Mouse (Mus musculus) neural tube, embryonic 15.5 days (tissue): Measurements from ENCODE around the gene Psmb8. TPM values are rescaled to one million over a fixed set of nuclear protein-coding genes. Genes with fewer than 3 reads are reported as not detected.

ENCODE experiments used
- ATAC-seq: fragments of 200-750 bp; cut with Nextera tagmentation; 2 replicates; pipeline ENCODE4 v1.8.0; 2017; ENCODE audit warnings: mild to moderate bottlenecking, moderate TSS enrichment, moderate library complexity; ENCODE audit not compliant: low FRiP score
- H3K27ac ChIP-seq: fragments of 300-500 bp; sonication (generic); replicated peaks from 2 replicates; pipeline ENCODE4 v1.5.1; 2015; ENCODE audit warnings: mild to moderate bottlenecking, inconsistent platforms
- H3K27me3 ChIP-seq: fragments of 300-500 bp; sonication (generic); replicated peaks from 2 replicates; pipeline ENCODE4 v1.6.1; 2015; ENCODE audit warnings: inconsistent platforms
- H3K36me3 ChIP-seq: fragments of 300-500 bp; sonication (generic); 2 replicates; pipeline ENCODE4 v1.6.1; 2015; ENCODE audit warnings: inconsistent platforms
- H3K4me1 ChIP-seq: fragments of 300-500 bp; sonication (generic); 2 replicates; pipeline ENCODE4 v1.6.1; 2015; ENCODE audit warnings: inconsistent platforms
- H3K4me2 ChIP-seq: fragments of 300-500 bp; sonication (generic); 2 replicates; pipeline ENCODE4 v1.6.1; 2015; ENCODE audit warnings: inconsistent platforms, mild to moderate bottlenecking, moderate library complexity
- H3K4me3 ChIP-seq: fragments of 300-500 bp; sonication (generic); replicated peaks from 2 replicates; pipeline ENCODE4 v1.5.1; 2015; ENCODE audit warnings: mild to moderate bottlenecking, inconsistent platforms
- H3K9ac ChIP-seq: fragments of 300-500 bp; sonication (generic); replicated peaks from 2 replicates; pipeline ENCODE4 v1.6.1; 2015; ENCODE audit warnings: mild to moderate bottlenecking, inconsistent platforms
- H3K9me3 ChIP-seq: fragments of 300-500 bp; sonication (generic); replicated peaks from 2 replicates; pipeline ENCODE4 v1.6.1; 2016; ENCODE audit warnings: inconsistent platforms
- WGBS: fragments of 180-500 bp; shearing (Covaris S2); methylation state at CpG from one replicate; pipeline ENCODE4 v1.1.7; 2015; ENCODE audit warnings: mixed read lengths; 5-methylcytosine and 5-hydroxymethylcytosine counted together
- polyA plus RNA-seq: library from polyadenylated mRNA; unstranded; fragments of >200 nt; fragmentation: Nextera tagmentation; extraction: Ambion mirVana; gene quantifications from 2 replicates; pipeline ENCODE4 v1.2.1, GENCODE M21; 2015

Gene Psmb8
- 3.8 and 80.4 TPM in 2 replicates for polyA plus RNA-seq

DNA sequence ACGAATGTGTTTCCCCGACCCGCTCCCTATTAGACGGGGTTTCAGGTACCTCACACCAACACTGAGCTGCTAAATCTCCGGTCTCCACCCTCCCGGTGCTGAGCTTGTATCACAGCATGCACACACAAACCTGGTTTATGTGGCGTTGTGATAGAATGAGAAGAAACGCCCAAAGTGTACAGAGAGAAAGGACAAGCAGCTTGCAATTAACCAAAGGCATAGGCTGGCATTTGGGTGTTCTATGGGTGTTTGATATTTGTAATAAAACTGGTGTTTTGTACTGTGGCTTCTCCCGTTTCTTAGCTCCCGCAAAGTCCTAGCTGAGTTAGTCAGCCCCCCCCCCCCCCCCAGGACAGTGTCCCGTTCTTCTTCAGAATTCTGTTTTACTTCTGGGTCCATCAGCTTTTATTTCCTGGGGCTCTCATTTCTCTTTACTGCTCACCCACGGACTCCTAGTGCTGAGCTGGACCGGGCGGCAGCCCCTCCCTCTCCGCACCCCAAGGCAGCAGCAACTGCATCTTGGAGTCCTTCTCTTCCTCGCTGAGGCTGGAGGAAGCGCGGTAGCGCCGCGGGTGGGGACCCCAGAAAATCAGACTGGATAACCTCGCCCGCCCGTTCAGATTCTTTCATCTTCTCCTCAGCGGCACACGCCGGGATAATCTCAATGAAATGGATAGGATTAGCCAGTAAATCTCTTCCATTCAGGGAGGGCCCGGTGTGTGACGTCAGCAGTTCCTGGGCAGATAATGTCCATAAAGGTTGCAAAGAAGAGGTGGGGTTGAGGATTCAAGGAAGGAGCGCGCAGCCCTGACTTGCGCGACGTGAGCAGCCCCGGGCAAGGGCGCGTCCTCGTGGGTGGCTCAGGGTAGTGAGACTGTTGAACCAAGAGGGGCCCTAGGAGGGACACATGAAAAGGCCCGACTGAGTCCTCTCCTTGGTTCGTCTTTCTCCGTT is at the start of gene Psmb8:
Gene Psmb8, plus strand, starts transcription at position 781 of the 954 bp plus-strand sequence.
- Histone ChIP-seq H3K4me1 (peaks cover 18% of the 10 kb centered on the region), H3K27me3 (peaks cover 86% of the 10 kb centered on the region), H3K4me2 (peak within 1 kb of the TSS; percentile 85), H3K4me3 (peak within 1 kb of the TSS; percentile 43), H3K9ac (peak within 1 kb of the TSS; percentile 52), H3K9me3 (no peaks in the 10 kb centered on the region), H3K36me3 (no peaks in the 10 kb centered on the region), H3K27ac (no peak within 1 kb of the TSS)
- WGBS, result 4% methylated on average over 41 of the region's 41 CpGs
- peak; percentile 89 for ATAC-seq

DNA sequence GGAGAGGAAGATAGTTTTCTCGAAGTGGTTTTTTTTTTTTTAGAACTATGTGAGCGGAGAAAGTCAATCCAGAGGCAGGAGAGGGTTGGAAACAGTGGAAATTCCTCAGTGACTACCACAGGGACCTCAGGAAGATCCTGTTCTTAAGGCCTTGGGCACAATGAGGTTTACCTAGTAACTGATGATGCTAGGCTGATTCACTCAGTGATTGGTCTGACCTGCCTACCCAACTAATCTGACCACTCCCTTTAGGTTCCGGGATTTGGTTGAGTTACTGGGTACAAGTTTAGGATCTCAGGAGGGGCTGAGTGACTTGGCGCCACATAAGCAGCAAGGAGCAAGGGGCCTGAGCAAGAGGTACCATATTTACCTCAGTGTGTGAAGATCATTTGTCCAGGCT is 44.6 kb upstream of the Psmb8 start, which contains the start of gene H2-DMb1:
Gene H2-DMb1, plus strand, starts transcription at position 150 of the 400 bp plus-strand sequence.
- H3K4me1 ChIP-seq, result no peaks in the 10 kb centered on the region
- H3K27ac ChIP-seq, result no peak within 1 kb of the TSS
- 73% methylated on average over 4 of the region's 4 CpGs for WGBS
- no peak within 1 kb of the TSS for H3K4me3 ChIP-seq
- no peaks in the 10 kb centered on the region for H3K36me3 ChIP-seq
- H3K9me3 ChIP-seq, result no peaks in the 10 kb centered on the region
- no peak for ATAC-seq
- H3K4me2 ChIP-seq, result no peak within 1 kb of the TSS
- H3K27me3 ChIP-seq, result no peaks in the 10 kb centered on the region
- no peak within 1 kb of the TSS for H3K9ac ChIP-seq

DNA sequence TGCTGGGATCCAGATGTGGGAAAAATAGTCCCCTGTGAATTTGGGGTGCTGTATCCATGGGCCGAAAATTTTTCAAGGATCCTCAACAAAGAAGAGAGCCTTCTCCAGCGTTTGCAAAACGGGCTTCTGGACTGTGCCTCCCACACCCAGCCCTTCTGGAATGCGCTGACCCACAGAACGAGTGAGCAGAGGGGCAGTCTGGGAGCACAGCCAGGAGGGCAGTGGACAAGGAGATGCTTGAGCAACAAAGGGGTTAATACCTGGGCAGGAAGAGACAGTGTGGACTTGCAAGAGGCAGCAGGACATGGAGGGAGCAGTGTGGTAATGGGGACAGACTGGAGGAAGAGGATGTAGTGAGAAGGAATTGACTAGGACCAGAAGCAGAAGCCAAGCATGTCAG is 42.0 kb upstream of the Psmb8 start:
- Histone ChIP-seq H3K36me3 (no peaks in the 10 kb centered on the region), H3K4me2 (no peak overlapping the region), H3K4me1 (no peaks in the 10 kb centered on the region), H3K27ac (no peak overlapping the region), H3K27me3 (no peaks in the 10 kb centered on the region), H3K9me3 (no peaks in the 10 kb centered on the region; the same call in 1 of the 2 replicates), H3K4me3 (no peak overlapping the region), H3K9ac (no peak overlapping the region)
- WGBS, result 61% methylated on average over 5 of the region's 5 CpGs
- no peak for ATAC-seq

DNA sequence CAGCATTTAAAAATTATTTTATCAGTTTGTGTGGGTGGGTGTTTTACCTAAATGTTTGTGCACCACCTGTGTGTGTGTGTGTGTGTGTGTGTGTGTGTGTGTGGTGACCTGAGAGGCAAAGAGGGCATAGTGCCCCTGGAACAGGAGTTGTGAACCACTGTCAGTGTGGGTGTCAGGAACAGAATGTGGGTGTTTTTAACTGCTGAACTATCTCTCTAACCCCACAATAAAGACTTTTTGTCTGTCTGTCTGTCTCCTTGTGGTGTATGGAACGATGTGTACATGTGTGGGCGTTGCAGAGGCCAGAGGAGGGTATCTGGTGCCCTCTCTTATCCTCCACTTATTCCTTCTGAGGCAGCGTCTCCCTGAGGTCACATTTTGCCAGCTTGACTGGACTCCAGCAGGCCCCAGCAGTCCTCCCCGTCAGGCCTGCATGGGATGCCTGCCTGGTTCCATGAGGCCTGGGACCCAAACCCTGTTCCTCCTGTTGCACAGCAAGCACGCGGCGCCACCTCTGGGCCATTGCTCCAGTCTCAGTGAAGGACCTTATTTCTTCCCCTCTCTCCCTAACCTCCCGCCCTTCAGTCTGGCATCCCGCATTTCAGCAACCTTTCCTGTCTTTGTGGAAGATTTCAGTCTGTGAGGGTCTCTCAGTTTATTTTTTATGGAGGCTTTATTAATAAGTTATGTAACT is 33.2 kb upstream of the Psmb8 start:
- H3K4me3 ChIP-seq, result no peak overlapping the region
- no peak overlapping the region for H3K9ac ChIP-seq
- H3K4me1 ChIP-seq, result no peaks in the 10 kb centered on the region
- H3K27ac ChIP-seq, result no peak overlapping the region
- no peaks in the 10 kb centered on the region; the same call in 1 of the 2 replicates for H3K9me3 ChIP-seq
- no peaks in the 10 kb centered on the region for H3K36me3 ChIP-seq
- WGBS, result 50% methylated on average over 9 of the region's 9 CpGs
- no peak for ATAC-seq
- H3K4me2 ChIP-seq, result no peak overlapping the region
- no peaks in the 10 kb centered on the region for H3K27me3 ChIP-seq

DNA sequence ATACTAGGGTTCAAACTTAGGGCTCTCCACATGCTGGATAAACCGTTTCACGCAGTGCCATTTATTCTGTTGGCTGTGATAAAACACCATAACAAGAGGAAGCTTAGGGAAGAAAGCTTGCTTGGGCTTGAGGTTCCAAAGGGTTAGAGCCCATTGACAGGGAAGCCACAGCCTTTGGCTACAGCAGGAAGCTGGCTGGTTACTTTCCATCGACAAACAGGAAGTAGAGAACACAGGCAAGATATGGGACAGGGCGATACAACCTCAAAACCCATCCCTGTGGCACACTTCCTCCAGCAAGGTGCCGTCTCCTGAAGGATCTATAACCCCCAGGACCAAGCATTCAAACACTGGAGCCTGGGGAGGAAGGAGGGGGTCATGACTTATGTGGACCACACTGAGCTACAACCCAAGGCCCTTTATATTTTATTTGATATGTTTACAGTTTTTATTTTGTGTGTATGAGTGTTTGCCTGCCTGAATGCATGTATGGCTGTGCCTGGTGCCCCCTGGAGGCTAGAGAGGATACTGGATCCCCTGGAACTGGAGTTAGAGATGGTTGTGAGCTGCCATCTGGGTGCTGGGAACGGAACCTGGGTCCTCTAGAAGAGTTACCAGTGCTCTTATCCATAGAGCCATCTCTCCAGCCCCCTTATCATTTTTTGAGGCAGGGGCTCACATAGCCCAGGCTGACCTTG is 32.3 kb upstream of the Psmb8 start:
- no peak overlapping the region for H3K4me2 ChIP-seq
- H3K4me1 ChIP-seq, result no peaks in the 10 kb centered on the region
- no peak overlapping the region for H3K27ac ChIP-seq
- no peak for ATAC-seq
- no peaks in the 10 kb centered on the region for H3K27me3 ChIP-seq
- no peaks in the 10 kb centered on the region; the same call in 1 of the 2 replicates for H3K9me3 ChIP-seq
- H3K36me3 ChIP-seq, result no peaks in the 10 kb centered on the region
- no peak overlapping the region for H3K9ac ChIP-seq
- H3K4me3 ChIP-seq, result no peak overlapping the region
- 82% methylated on average over 6 of the region's 6 CpGs for WGBS

GRCm38 (mm10) chr17:34169279-34169678 is 28.2 kb upstream of the Psmb8 start:
- Histone ChIP-seq H3K9ac (no peak overlapping the region), H3K4me3 (no peak overlapping the region), H3K36me3 (no peaks in the 10 kb centered on the region), H3K4me2 (no peak overlapping the region), H3K9me3 (no peaks in the 10 kb centered on the region), H3K27ac (no peak overlapping the region), H3K4me1 (no peaks in the 10 kb centered on the region), H3K27me3 (no peaks in the 10 kb centered on the region; the same call in 1 of the 2 replicates)
- 0% methylated on average over 2 of the region's 2 CpGs for WGBS
- ATAC-seq, result no peak

GRCm38 (mm10) chr17:34170487-34170876 is 27.0 kb upstream of the Psmb8 start:
- Histone ChIP-seq H3K9ac (no peak overlapping the region), H3K4me3 (no peak overlapping the region), H3K4me2 (no peak overlapping the region), H3K27ac (no peak overlapping the region), H3K9me3 (no peaks in the 10 kb centered on the region), H3K4me1 (no peaks in the 10 kb centered on the region), H3K27me3 (peaks cover 3% of the 10 kb centered on the region; the same call in 1 of the 2 replicates), H3K36me3 (no peaks in the 10 kb centered on the region)
- no peak for ATAC-seq
- WGBS, result 31% methylated on average over 4 of the region's 4 CpGs

GRCm38 (mm10) chr17:34170877-34171498 is 26.5 kb upstream of the Psmb8 start:
- no peak for ATAC-seq
- 44% methylated on average over 13 of the region's 13 CpGs for WGBS
- no peak overlapping the region for H3K27ac ChIP-seq
- H3K9me3 ChIP-seq, result no peaks in the 10 kb centered on the region
- no peak overlapping the region for H3K4me2 ChIP-seq
- H3K9ac ChIP-seq, result no peak overlapping the region
- no peaks in the 10 kb centered on the region for H3K4me1 ChIP-seq
- H3K36me3 ChIP-seq, result no peaks in the 10 kb centered on the region
- no peak overlapping the region for H3K4me3 ChIP-seq
- H3K27me3 ChIP-seq, result peaks cover 4% of the 10 kb centered on the region; the same call in 1 of the 2 replicates

DNA sequence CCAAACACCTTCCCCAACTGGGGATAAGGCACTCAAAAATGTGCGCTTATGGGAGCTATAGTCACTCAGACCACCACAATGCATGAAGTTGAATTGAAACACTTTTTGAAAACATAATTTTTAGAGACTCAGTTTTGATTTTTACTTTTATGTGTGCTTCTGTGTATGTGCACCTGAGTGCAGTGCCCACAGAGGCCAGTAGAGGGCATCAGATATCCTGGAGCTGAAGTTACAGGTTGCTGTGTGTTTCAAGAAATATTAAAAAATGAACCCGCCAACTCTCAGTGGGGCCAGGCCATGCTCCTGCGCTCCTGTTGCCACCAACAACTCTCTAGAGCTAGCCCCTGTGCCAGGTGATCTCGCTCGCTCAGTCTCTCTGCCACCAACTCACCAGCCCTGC is 25.0 kb upstream of the Psmb8 start:
- no peak overlapping the region for H3K27ac ChIP-seq
- H3K27me3 ChIP-seq, result peaks cover 4% of the 10 kb centered on the region; the same call in 1 of the 2 replicates
- H3K9me3 ChIP-seq, result no peaks in the 10 kb centered on the region
- H3K4me3 ChIP-seq, result no peak overlapping the region
- 94% methylated on average over 5 of the region's 5 CpGs for WGBS
- H3K4me1 ChIP-seq, result no peaks in the 10 kb centered on the region
- no peaks in the 10 kb centered on the region for H3K36me3 ChIP-seq
- H3K9ac ChIP-seq, result no peak overlapping the region
- ATAC-seq, result no peak
- no peak overlapping the region for H3K4me2 ChIP-seq

GRCm38 (mm10) chr17:34174075-34174474 is 23.4 kb upstream of the Psmb8 start:
- Histone ChIP-seq H3K9ac (no peak overlapping the region), H3K27ac (no peak overlapping the region), H3K9me3 (no peaks in the 10 kb centered on the region), H3K4me3 (no peak overlapping the region), H3K4me2 (no peak overlapping the region), H3K27me3 (peaks cover 4% of the 10 kb centered on the region; the same call in 1 of the 2 replicates), H3K36me3 (no peaks in the 10 kb centered on the region), H3K4me1 (no peaks in the 10 kb centered on the region)
- 72% methylated on average over 1 of the region's 1 CpGs for WGBS
- ATAC-seq, result no peak

DNA sequence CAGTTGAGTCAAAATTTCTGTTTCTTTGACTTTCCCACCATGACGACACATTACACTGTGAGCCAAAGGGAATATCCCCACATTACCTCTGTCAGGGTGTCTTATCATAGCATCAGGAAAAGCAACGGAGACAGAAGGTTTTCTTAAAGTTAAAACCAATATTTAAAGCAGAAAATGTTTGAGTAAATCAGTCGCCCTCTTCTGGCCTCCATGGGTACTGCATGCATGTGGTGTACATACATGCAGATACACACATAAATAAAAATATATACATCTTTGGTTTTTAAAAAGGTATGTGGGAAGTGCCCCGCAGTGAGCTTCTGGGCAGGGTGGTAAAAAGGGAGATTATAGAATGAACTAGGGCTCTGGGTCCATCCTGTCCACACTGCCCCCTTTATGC is 20.3 kb upstream of the Psmb8 start:
- no peak overlapping the region for H3K4me2 ChIP-seq
- WGBS, result 76% methylated on average over 4 of the region's 4 CpGs
- no peak overlapping the region for H3K27ac ChIP-seq
- ATAC-seq, result no peak
- no peaks in the 10 kb centered on the region for H3K36me3 ChIP-seq
- H3K4me1 ChIP-seq, result no peaks in the 10 kb centered on the region
- H3K27me3 ChIP-seq, result peaks cover 4% of the 10 kb centered on the region; the same call in 1 of the 2 replicates
- H3K9ac ChIP-seq, result no peak overlapping the region
- no peaks in the 10 kb centered on the region for H3K9me3 ChIP-seq
- H3K4me3 ChIP-seq, result no peak overlapping the region
